Mouse (Mus musculus): ENCODE data around the gene Oxgr1.
"Not testable (repeated sequence)": the region's sequence is repeated elsewhere in the genome, so short reads cannot be mapped to it uniquely, and the experiment has no call there.

Gene Oxgr1

GRCm38 (mm10) chr14:120042187-120042820 is at the start of gene Oxgr1:
Oxgr1 (minus strand) TSS chr14:120042435.
- no peak for DNase-seq (ENCODE audit: low spot score in 2 of 2)

- no peak for DNase-seq (ENCODE audit: low spot score in 2 of 2)
Measured at GRCm38 (mm10) chr14:120090401-120090800, 48.2 kb upstream of the Oxgr1 start.

- no peak for DNase-seq (ENCODE audit: low spot score in 2 of 2)
Measured at GRCm38 (mm10) chr14:120089649-120090360, 47.6 kb upstream of the Oxgr1 start.

GRCm38 (mm10) chr14:120089006-120089648 is 46.9 kb upstream of the Oxgr1 start:
- no peak for DNase-seq (ENCODE audit: low spot score in 2 of 2)

GRCm38 (mm10) chr14:120084084-120084667 is 41.9 kb upstream of the Oxgr1 start:
- DNase-seq (ENCODE audit: low spot score in 2 of 2): no peak

GRCm38 (mm10) chr14:120076192-120076591 is 34.0 kb upstream of the Oxgr1 start:
- no peak for DNase-seq (ENCODE audit: low spot score in 2 of 2)

GRCm38 (mm10) chr14:120075746-120076145 is 33.5 kb upstream of the Oxgr1 start:
- no peak for DNase-seq (ENCODE audit: low spot score in 2 of 2)

- no peak for DNase-seq (ENCODE audit: low spot score in 2 of 2)
Measured at GRCm38 (mm10) chr14:120074231-120074630, 32.0 kb upstream of the Oxgr1 start.

- peak; percentile 72 to 83 for DNase-seq (ENCODE audit: low spot score in 2 of 2)
Measured at GRCm38 (mm10) chr14:120061096-120061495, 18.9 kb upstream of the Oxgr1 start.

- DNase-seq (ENCODE audit: low spot score in 2 of 2): no peak
Measured at GRCm38 (mm10) chr14:120033454-120033853, 8.8 kb downstream of the Oxgr1 start.

- DNase-seq (ENCODE audit: low spot score in 2 of 2): no peak
Measured at GRCm38 (mm10) chr14:120019948-120020347, 22.3 kb downstream of the Oxgr1 start.

- DNase-seq (ENCODE audit: low spot score in 2 of 2): no peak
Measured at GRCm38 (mm10) chr14:120009969-120010872, 32.0 kb downstream of the Oxgr1 start.

- DNase-seq (ENCODE audit: low spot score in 2 of 2): no peak
Measured at GRCm38 (mm10) chr14:120005153-120005552, 37.1 kb downstream of the Oxgr1 start.

GRCm38 (mm10) chr14:120003661-120004060 is 38.6 kb downstream of the Oxgr1 start:
- DNase-seq (ENCODE audit: low spot score in 2 of 2): no peak

- peak; percentile 48 to 55 for DNase-seq (ENCODE audit: low spot score in 2 of 2)
Measured at GRCm38 (mm10) chr14:120002673-120003072, 39.6 kb downstream of the Oxgr1 start.

- DNase-seq (ENCODE audit: low spot score in 2 of 2): no peak
Measured at GRCm38 (mm10) chr14:119989651-119990050, 52.6 kb downstream of the Oxgr1 start.

- no peak for DNase-seq (ENCODE audit: low spot score in 2 of 2)
Measured at GRCm38 (mm10) chr14:119988937-119989645, 53.1 kb downstream of the Oxgr1 start.

- DNase-seq (ENCODE audit: low spot score in 2 of 2): no peak
Measured at GRCm38 (mm10) chr14:119987257-119987656, 55.0 kb downstream of the Oxgr1 start.

- no peak for DNase-seq (ENCODE audit: low spot score in 2 of 2)
Measured at GRCm38 (mm10) chr14:119986778-119987177, 55.5 kb downstream of the Oxgr1 start.

- not testable (repeated sequence) for DNase-seq (ENCODE audit: low spot score in 2 of 2)
Measured at GRCm38 (mm10) chr14:119986351-119986750, 55.9 kb downstream of the Oxgr1 start.

GRCm38 (mm10) chr14:119981314-119981713 is 60.9 kb downstream of the Oxgr1 start:
- no peak for DNase-seq (ENCODE audit: low spot score in 2 of 2)
